Mouse (Mus musculus): ENCODE measurements at regions not wholly inside any gene's neighbourhood (a gene's known extent, or its start where the extent isn't known, plus 50 kb on each side); places are given as distances from the start of the nearest gene placed in this dataset.
A peak's percentile ranks its signal among the peaks of the same experiment; 100 is the strongest.

- H3K27me3 ChIP-seq (ENCODE audit: control insufficient read depth, insufficient read depth, low read length), result no peaks in the 10 kb centered on the region
- H3K4me2 ChIP-seq (ENCODE audit: low read depth, low read length), result no peak overlapping the region
- no peak overlapping the region for H3K4me3 ChIP-seq (replicated peaks; ENCODE audit: low read length)
- no peaks in the 10 kb centered on the region for H3K4me1 ChIP-seq (ENCODE audit: control insufficient read depth, insufficient read depth, low read length)
- WGBS, result 68% methylated on average over 11 of the region's 11 CpGs
- no peak for ATAC-seq (ENCODE audit: insufficient read depth, low FRiP score)
- H3K27ac ChIP-seq (ENCODE audit: low read length), result no peak overlapping the region
- H3K36me3 ChIP-seq (ENCODE audit: control insufficient read depth, insufficient read depth, low read length), result no peaks in the 10 kb centered on the region
- H3K9ac ChIP-seq (ENCODE audit: low read length), result no peak overlapping the region
- no peaks in the 10 kb centered on the region for H3K9me3 ChIP-seq (replicated peaks; ENCODE audit: control insufficient read depth, low read length)
Observed at GRCm38 (mm10) chr3:132006912-132007311, 78.2 kb upstream of the Dkk2 start.

- no peak overlapping the region for H3K4me3 ChIP-seq (replicated peaks; ENCODE audit: low read length)
- H3K27me3 ChIP-seq (ENCODE audit: control insufficient read depth, insufficient read depth, low read length), result no peaks in the 10 kb centered on the region
- no peaks in the 10 kb centered on the region for H3K4me1 ChIP-seq (ENCODE audit: control insufficient read depth, insufficient read depth, low read length)
- H3K4me2 ChIP-seq (ENCODE audit: low read depth, low read length), result no peak overlapping the region
- H3K36me3 ChIP-seq (ENCODE audit: control insufficient read depth, insufficient read depth, low read length), result no peaks in the 10 kb centered on the region
- H3K9ac ChIP-seq (ENCODE audit: low read length), result no peak overlapping the region
- H3K9me3 ChIP-seq (replicated peaks; ENCODE audit: control insufficient read depth, low read length), result no peaks in the 10 kb centered on the region
- no peak overlapping the region for H3K27ac ChIP-seq (ENCODE audit: low read length)
- 73% methylated on average over 4 of the region's 4 CpGs for WGBS
- no peak for ATAC-seq (ENCODE audit: insufficient read depth, low FRiP score)
Observed at GRCm38 (mm10) chr3:132007356-132007755, 77.7 kb upstream of the Dkk2 start.

DNA sequence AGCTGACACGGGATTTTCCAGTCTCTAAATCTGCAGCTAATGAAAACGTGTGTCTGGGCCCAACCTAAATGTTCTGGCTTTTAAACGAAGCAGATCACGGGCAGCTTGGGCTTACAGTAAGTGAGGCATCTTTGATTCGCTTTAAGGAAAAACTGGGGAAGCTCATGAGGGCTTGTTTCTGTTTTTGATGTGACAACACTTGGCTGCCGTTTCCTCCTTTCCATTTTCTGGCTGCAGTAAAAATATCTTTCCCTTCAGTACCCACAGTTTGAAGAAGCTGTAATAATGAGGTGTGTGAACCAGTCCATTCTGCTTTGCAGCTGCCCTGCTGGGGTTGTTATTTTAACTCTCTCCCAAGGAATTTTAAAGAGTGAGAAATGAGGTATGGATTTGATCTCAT, 69.9 kb upstream of the Dkk2 start:
- no peak overlapping the region for H3K4me2 ChIP-seq (ENCODE audit: low read depth, low read length)
- no peak for ATAC-seq (ENCODE audit: insufficient read depth, low FRiP score)
- H3K9me3 ChIP-seq (replicated peaks; ENCODE audit: control insufficient read depth, low read length), result no peaks in the 10 kb centered on the region
- 50% methylated on average over 6 of the region's 6 CpGs for WGBS
- H3K36me3 ChIP-seq (ENCODE audit: control insufficient read depth, insufficient read depth, low read length), result no peaks in the 10 kb centered on the region
- no peaks in the 10 kb centered on the region for H3K27me3 ChIP-seq (ENCODE audit: control insufficient read depth, insufficient read depth, low read length)
- no peak overlapping the region for H3K9ac ChIP-seq (ENCODE audit: low read length)
- H3K4me1 ChIP-seq (ENCODE audit: control insufficient read depth, insufficient read depth, low read length), result no peaks in the 10 kb centered on the region
- no peak overlapping the region for H3K27ac ChIP-seq (ENCODE audit: low read length)
- no peak overlapping the region for H3K4me3 ChIP-seq (replicated peaks; ENCODE audit: low read length)

- 32% methylated on average over 15 of the region's 15 CpGs for WGBS
- H3K36me3 ChIP-seq (ENCODE audit: control insufficient read depth, insufficient read depth, low read length), result no peaks in the 10 kb centered on the region
- no peak overlapping the region for H3K27ac ChIP-seq (ENCODE audit: low read length)
- no peaks in the 10 kb centered on the region for H3K9me3 ChIP-seq (replicated peaks; ENCODE audit: control insufficient read depth, low read length)
- no peak overlapping the region for H3K9ac ChIP-seq (ENCODE audit: low read length)
- no peak overlapping the region for H3K4me2 ChIP-seq (ENCODE audit: low read depth, low read length)
- no peaks in the 10 kb centered on the region for H3K27me3 ChIP-seq (ENCODE audit: control insufficient read depth, insufficient read depth, low read length)
- H3K4me3 ChIP-seq (replicated peaks; ENCODE audit: low read length), result no peak overlapping the region
- H3K4me1 ChIP-seq (ENCODE audit: control insufficient read depth, insufficient read depth, low read length), result no peaks in the 10 kb centered on the region
- no peak for ATAC-seq (ENCODE audit: insufficient read depth, low FRiP score)
Observed at GRCm38 (mm10) chr3:132017485-132018261, 67.4 kb upstream of the Dkk2 start.

- H3K4me3 ChIP-seq (replicated peaks; ENCODE audit: low read length), result no peak overlapping the region
- H3K27ac ChIP-seq (ENCODE audit: low read length), result no peak overlapping the region
- no peak overlapping the region for H3K4me2 ChIP-seq (ENCODE audit: low read depth, low read length)
- no peaks in the 10 kb centered on the region for H3K27me3 ChIP-seq (ENCODE audit: control insufficient read depth, insufficient read depth, low read length)
- no peaks in the 10 kb centered on the region for H3K9me3 ChIP-seq (replicated peaks; ENCODE audit: control insufficient read depth, low read length)
- no peaks in the 10 kb centered on the region for H3K36me3 ChIP-seq (ENCODE audit: control insufficient read depth, insufficient read depth, low read length)
- WGBS, result 83% methylated on average over 2 of the region's 2 CpGs
- no peak overlapping the region for H3K9ac ChIP-seq (ENCODE audit: low read length)
- no peaks in the 10 kb centered on the region for H3K4me1 ChIP-seq (ENCODE audit: control insufficient read depth, insufficient read depth, low read length)
- no peak for ATAC-seq (ENCODE audit: insufficient read depth, low FRiP score)
Observed at GRCm38 (mm10) chr3:132018505-132018904, 66.6 kb upstream of the Dkk2 start.

DNA sequence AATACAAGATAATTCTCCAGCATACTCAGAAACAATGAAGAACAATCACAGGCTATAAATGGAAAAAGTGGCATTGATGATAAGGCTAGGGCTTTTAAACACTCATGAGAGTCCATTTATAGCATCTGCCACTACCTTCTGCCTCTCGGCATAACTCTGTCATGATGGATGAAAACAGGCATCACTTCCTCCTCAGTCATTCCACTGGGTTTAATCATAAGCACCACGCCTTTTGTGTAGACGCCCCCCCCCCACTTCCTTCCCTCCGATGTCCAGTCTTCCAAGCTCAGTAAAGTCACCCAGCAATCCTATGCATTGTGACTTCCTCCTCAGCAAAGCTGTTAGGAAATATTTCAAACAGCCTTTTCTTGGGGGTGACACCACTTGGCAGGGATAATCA, 63.1 kb upstream of the Dkk2 start:
- H3K4me2 ChIP-seq (ENCODE audit: low read depth, low read length), result no peak overlapping the region
- no peaks in the 10 kb centered on the region for H3K9me3 ChIP-seq (replicated peaks; ENCODE audit: control insufficient read depth, low read length)
- H3K27me3 ChIP-seq (ENCODE audit: control insufficient read depth, insufficient read depth, low read length), result no peaks in the 10 kb centered on the region
- H3K9ac ChIP-seq (ENCODE audit: low read length), result no peak overlapping the region
- H3K4me3 ChIP-seq (replicated peaks; ENCODE audit: low read length), result no peak overlapping the region
- WGBS, result 19% methylated on average over 4 of the region's 4 CpGs
- no peak for ATAC-seq (ENCODE audit: insufficient read depth, low FRiP score)
- H3K27ac ChIP-seq (ENCODE audit: low read length), result no peak overlapping the region; the same call in 1 of the 2 replicates
- H3K4me1 ChIP-seq (ENCODE audit: control insufficient read depth, insufficient read depth, low read length), result no peaks in the 10 kb centered on the region
- no peaks in the 10 kb centered on the region for H3K36me3 ChIP-seq (ENCODE audit: control insufficient read depth, insufficient read depth, low read length)

DNA sequence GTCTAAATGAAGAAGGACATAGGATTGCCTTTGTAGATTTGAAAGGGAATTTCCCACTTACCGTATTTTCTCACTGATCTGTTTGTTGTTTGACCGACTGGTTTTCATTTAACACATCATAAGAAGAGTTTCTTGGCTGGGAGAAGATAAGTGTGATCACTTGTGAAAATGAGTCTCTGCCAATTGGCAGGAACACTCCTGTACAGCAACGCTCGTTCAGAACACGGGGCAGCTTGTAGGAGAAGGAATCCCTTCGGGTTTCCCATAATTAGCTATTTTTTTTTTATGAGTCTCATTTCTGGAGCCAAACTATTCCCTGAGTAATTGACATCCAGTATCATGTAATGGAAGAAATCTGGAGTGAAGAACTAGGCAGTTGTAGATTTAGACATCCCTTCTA, 61.8 kb upstream of the Dkk2 start:
- Histone ChIP-seq H3K27me3 (ENCODE audit: control insufficient read depth, insufficient read depth, low read length) (no peaks in the 10 kb centered on the region), H3K4me2 (ENCODE audit: low read depth, low read length) (no peak overlapping the region), H3K27ac (ENCODE audit: low read length) (no peak overlapping the region), H3K9ac (ENCODE audit: low read length) (no peak overlapping the region), H3K4me1 (ENCODE audit: control insufficient read depth, insufficient read depth, low read length) (no peaks in the 10 kb centered on the region), H3K9me3 (replicated peaks; ENCODE audit: control insufficient read depth, low read length) (no peaks in the 10 kb centered on the region), H3K4me3 (replicated peaks; ENCODE audit: low read length) (no peak overlapping the region), H3K36me3 (ENCODE audit: control insufficient read depth, insufficient read depth, low read length) (no peaks in the 10 kb centered on the region)
- ATAC-seq (ENCODE audit: insufficient read depth, low FRiP score), result no peak
- 60% methylated on average over 6 of the region's 6 CpGs for WGBS

- Histone ChIP-seq H3K9ac (ENCODE audit: low read length) (no peak overlapping the region), H3K4me3 (replicated peaks; ENCODE audit: low read length) (no peak overlapping the region), H3K4me2 (ENCODE audit: low read depth, low read length) (no peak overlapping the region), H3K27ac (ENCODE audit: low read length) (no peak overlapping the region), H3K27me3 (ENCODE audit: control insufficient read depth, insufficient read depth, low read length) (no peaks in the 10 kb centered on the region), H3K36me3 (ENCODE audit: control insufficient read depth, insufficient read depth, low read length) (no peaks in the 10 kb centered on the region), H3K4me1 (ENCODE audit: control insufficient read depth, insufficient read depth, low read length) (no peaks in the 10 kb centered on the region), H3K9me3 (replicated peaks; ENCODE audit: control insufficient read depth, low read length) (no peaks in the 10 kb centered on the region)
- no peak for ATAC-seq (ENCODE audit: insufficient read depth, low FRiP score)
- 83% methylated on average over 3 of the region's 3 CpGs for WGBS
Observed at GRCm38 (mm10) chr3:132029112-132029511, 56.0 kb upstream of the Dkk2 start.

- 0 out of 2 replicates have a peak overlapping the region, but pooled peaks have one; percentile 1 for H3K4me2 ChIP-seq (ENCODE audit: low read depth, low read length)
- no peak overlapping the region for H3K9ac ChIP-seq (ENCODE audit: low read length)
- H3K27ac ChIP-seq (ENCODE audit: low read length), result peak overlapping the region; percentile 60; the same call in 1 of the 2 replicates
- H3K27me3 ChIP-seq (ENCODE audit: control insufficient read depth, insufficient read depth, low read length), result no peaks in the 10 kb centered on the region
- H3K4me3 ChIP-seq (replicated peaks; ENCODE audit: low read length), result no peak overlapping the region
- no peaks in the 10 kb centered on the region for H3K4me1 ChIP-seq (ENCODE audit: control insufficient read depth, insufficient read depth, low read length)
- WGBS, result 21% methylated on average over 5 of the region's 5 CpGs
- no peaks in the 10 kb centered on the region for H3K9me3 ChIP-seq (replicated peaks; ENCODE audit: control insufficient read depth, low read length)
- ATAC-seq (ENCODE audit: insufficient read depth, low FRiP score), result no peak
- H3K36me3 ChIP-seq (ENCODE audit: control insufficient read depth, insufficient read depth, low read length), result no peaks in the 10 kb centered on the region
Observed at GRCm38 (mm10) chr3:132033078-132033713, 51.9 kb upstream of the Dkk2 start.

Measured in stomach, embryonic 16.5 days (tissue).